Mouse (Mus musculus) heart, postnatal 14 days (tissue): ENCODE measurements around the gene Hesx1. TPM values are rescaled to one million over a fixed set of nuclear protein-coding genes. Genes with fewer than 3 reads are reported as not detected.

ENCODE experiments used
- DNase-seq, 2 experiments: peaks; one replicate each; pipeline ENCODE4 v3.0.0; 2021 to 2022
- intact Hi-C: fragments of 180-260 bp; cut with DNase I; formaldehyde crosslinking; loops from one replicate; pipeline ENCODE4 v1.15.1; 2025
- total RNA-seq, 2 experiments: library from RNA; stranded (reverse); gene quantifications; 2 replicates each; pipeline ENCODE4 v1.2.3; 2021

Hesx1 gene
- total RNA-seq, 2 experiments from 2014 or later, result not detected

- no peak for DNase-seq
- intact Hi-C loops, result no loop called here
These were observed 10.7 kb downstream of the Hesx1 start for GRCm38 (mm10) chr14:27004906-27005305.

- no peak for DNase-seq
- intact Hi-C loops, result no loop called here
These were observed 11.7 kb downstream of the Hesx1 start for GRCm38 (mm10) chr14:27005937-27006336.

- DNase-seq, result no peak
- intact Hi-C loops, result no loop called here
These were observed 17.3 kb downstream of the Hesx1 start for GRCm38 (mm10) chr14:27011561-27011960.

- intact Hi-C loops, result no loop called here
These were observed 19.4 kb downstream of the Hesx1 start for GRCm38 (mm10) chr14:27013658-27014057.

GRCm38 (mm10) chr14:27017936-27018335 lies 23.7 kb downstream of the Hesx1 start:
- intact Hi-C loops, result no loop called here
- DNase-seq, result no peak

More at GRCm38 (mm10) chr14:27013658-27014057, 19.4 kb downstream of the Hesx1 start:
- no peak for DNase-seq

- intact Hi-C loops, result loop anchor here (5.0 kb wide), 2 partner anchors 38 to 233 kb away; no protein-coding TSS in a partner anchor
- peak in 1 of 2 experiments; percentile 28 for DNase-seq
These were observed 25.6 kb downstream of the Hesx1 start for GRCm38 (mm10) chr14:27019850-27020249.

- DNase-seq, result peak; percentile 46 to 74
- intact Hi-C loops, result loop anchor here (5.0 kb wide), 2 partner anchors 41 to 236 kb away; no protein-coding TSS in a partner anchor
These were observed 28.7 kb downstream of the Hesx1 start for GRCm38 (mm10) chr14:27022876-27023275.

- intact Hi-C loops, result loop anchor here (5.0 kb wide), 2 partner anchors 42 to 237 kb away; no protein-coding TSS in a partner anchor
- no peak for DNase-seq
These were observed 30.4 kb downstream of the Hesx1 start for GRCm38 (mm10) chr14:27024664-27025063.

GRCm38 (mm10) chr14:27029771-27030173 lies 35.6 kb downstream of the Hesx1 start:
- DNase-seq, result peak in 1 of 2 experiments; percentile 50
- intact Hi-C loops, result loop anchor here (5.0 kb wide), 1 partner anchor 153 kb away; no protein-coding TSS in a partner anchor

GRCm38 (mm10) chr14:27031142-27031541 lies 36.9 kb downstream of the Hesx1 start:
- peak; percentile 79 to 87 for DNase-seq
- intact Hi-C loops, result loop anchor here (1.0 to 5.0 kb wide), 2 partner anchors 65 to 151 kb away; no protein-coding TSS in a partner anchor

- intact Hi-C loops, result no loop called here
These were observed 43.3 kb downstream of the Hesx1 start for GRCm38 (mm10) chr14:27037513-27037912.

GRCm38 (mm10) chr14:27038783-27039182 lies 44.6 kb downstream of the Hesx1 start, which contains the start of gene Il17rd:
Il17rd (plus strand) TSS chr14:27038941.
- intact Hi-C loops, result no loop called here
- peak; percentile 92 for DNase-seq

More at GRCm38 (mm10) chr14:27037513-27037912, 43.3 kb downstream of the Hesx1 start:
- DNase-seq, result no peak

- intact Hi-C loops, result loop anchor here (10.0 kb wide), 1 partner anchor 385 kb away; the partner anchor contains the start of gene Fam208a
- DNase-seq, result peak; percentile 60 to 65
These were observed 45.3 kb downstream of the Hesx1 start for GRCm38 (mm10) chr14:27039281-27040248.

- DNase-seq, result no peak
- intact Hi-C loops, result loop anchor here (10.0 kb wide), 1 partner anchor 384 kb away; the partner anchor contains the start of gene Fam208a
These were observed 46.2 kb downstream of the Hesx1 start for GRCm38 (mm10) chr14:27040451-27040850.

- DNase-seq, result no peak
- intact Hi-C loops, result loop anchor here (10.0 kb wide), 1 partner anchor 382 kb away; the partner anchor contains the start of gene Fam208a
These were observed 48.2 kb downstream of the Hesx1 start for GRCm38 (mm10) chr14:27042280-27042983.

GRCm38 (mm10) chr14:27043416-27043815 lies 49.2 kb downstream of the Hesx1 start:
- intact Hi-C loops, result loop anchor here (10.0 kb wide), 1 partner anchor 381 kb away; the partner anchor contains the start of gene Fam208a
- no peak for DNase-seq

GRCm38 (mm10) chr14:27044221-27044966 lies 50.2 kb downstream of the Hesx1 start:
- intact Hi-C loops, result loop anchor here (10.0 kb wide), 1 partner anchor 380 kb away; the partner anchor contains the start of gene Fam208a
- DNase-seq, result peak; percentile 53 to 57

- DNase-seq, result peak in 1 of 2 experiments; percentile 45
- intact Hi-C loops, result loop anchor here (10.0 kb wide), 1 partner anchor 380 kb away; the partner anchor contains the start of gene Fam208a
These were observed 50.7 kb downstream of the Hesx1 start for GRCm38 (mm10) chr14:27044967-27045361.
